Comparison of ENCODE assay signal across 8 mouse cellular contexts in the genomic region with DNA sequence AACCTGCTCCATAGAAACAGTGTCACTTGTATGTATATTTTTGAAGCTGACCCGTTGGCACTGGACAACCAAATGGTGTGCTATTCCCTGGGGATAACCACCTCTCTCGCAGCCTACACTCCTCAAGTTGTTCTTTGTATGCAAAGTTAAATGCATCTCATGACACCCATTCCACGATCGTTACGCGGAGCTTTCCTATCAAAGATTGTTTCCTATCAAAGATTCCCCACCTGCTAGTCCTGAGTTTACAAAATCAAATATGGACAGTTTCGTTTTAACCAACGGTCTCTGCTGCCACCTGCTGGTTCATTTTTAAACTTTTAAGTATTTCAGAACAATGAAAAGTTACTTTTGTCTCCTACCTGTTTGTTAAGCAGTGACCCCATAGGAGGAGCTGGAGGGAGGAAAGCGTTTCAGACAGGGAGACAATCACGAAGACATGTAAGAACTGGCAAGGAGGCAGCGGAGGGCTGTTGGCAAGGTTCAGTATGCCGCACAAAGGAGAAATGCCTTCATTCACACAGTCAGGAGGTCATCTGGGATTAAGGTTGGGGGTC. TPM values are rescaled to one million over a fixed set of nuclear protein-coding genes. Genes with fewer than 3 reads are reported as not detected.
DNase-seq lines count a peak whose midpoint lies in the region; ATAC-seq and TF ChIP-seq lines count a peak whose summit lies in the region.

No protein-coding gene starts in this region.

- H3K9ac ChIP-seq in hindbrain, embryonic 15.5 days = no peak overlapping the region

- peak; percentile 45; the same call in 1 of the 2 replicates for ATAC-seq in hindbrain, embryonic 15.5 days (ENCODE audit: low FRiP score, low read depth)

- no peak for TF ChIP-seq POLR2A in cortical plate, adult 2 months (IDR thresholded peaks at IDR 0.05; ENCODE audit: extremely low read depth, insufficient read depth, low read length)
- TF ChIP-seq POLR2A in lung, adult 2 months (IDR thresholded peaks at IDR 0.05; ENCODE audit: borderline replicate concordance, extremely low read depth, low read depth, low read length) = no peak

- no peak overlapping the region for H3K27ac ChIP-seq in cortical plate, adult 2 months (ENCODE audit: insufficient read depth, low read length)
- H3K27ac ChIP-seq in hindbrain, embryonic 15.5 days (replicated peaks) = no peak overlapping the region

- WGBS in hindbrain, embryonic 15.5 days = 32% methylated on average over 12 of the region's 12 CpGs
- 25% methylated on average over 12 of the region's 12 CpGs for WGBS in lung, adult 2 months

- H3K9me3 ChIP-seq in hindbrain, embryonic 15.5 days = no peaks in the 10 kb centered on the region

- H3K27me3 ChIP-seq in hindbrain, embryonic 15.5 days = no peaks in the 10 kb centered on the region

- peaks cover 1% of the 10 kb centered on the region; the same call in 1 of the 2 replicates for H3K4me1 ChIP-seq in cortical plate, adult 2 months (ENCODE audit: control insufficient read depth, insufficient read depth, low read length)
- H3K4me1 ChIP-seq in hindbrain, embryonic 15.5 days (replicated peaks) = no peaks in the 10 kb centered on the region; the same call in 1 of the 2 replicates
- H3K4me1 ChIP-seq in lung, adult 2 months (ENCODE audit: control insufficient read depth, insufficient read depth, low read length) = no peaks in the 10 kb centered on the region

- no peak overlapping the region for H3K4me3 ChIP-seq in cortical plate, adult 2 months (ENCODE audit: insufficient read depth, low read length)
- H3K4me3 ChIP-seq in hindbrain, embryonic 15.5 days = no peak overlapping the region
- no peak overlapping the region for H3K4me3 ChIP-seq in lung, adult 2 months (replicated peaks; ENCODE audit: extremely low read depth, low read depth, low read length)

- peak; percentile 29; the same call in 1 of the 2 replicates for TF ChIP-seq CTCF in cortical plate, adult 2 months (IDR thresholded peaks at IDR 0.05; ENCODE audit: extremely low read depth, insufficient read depth, low read length)
- TF ChIP-seq CTCF in lung, adult 2 months (IDR thresholded peaks at IDR 0.05; ENCODE audit: insufficient read depth, low read length) = 0 out of 2 replicates have a peak, but pooled peaks have one; percentile 5

- H3K36me3 ChIP-seq in hindbrain, embryonic 15.5 days = no peaks in the 10 kb centered on the region

- H3K4me2 ChIP-seq in hindbrain, embryonic 15.5 days = peak overlapping the region; percentile 30

- DNase-seq in kidney, adult 8-10 months = peak; percentile 20 to 57
- DNase-seq in kidney, adult 18-20 months = no peak
- peak; percentile 36 for DNase-seq in MEL-GATA-1-ER (ENCODE audit: extremely low read depth, low read depth)
- peak; percentile 20 for DNase-seq in lung, adult 2 months
- DNase-seq in retina, postnatal 1 day = peak; percentile 67
- no peak for DNase-seq in ovary, postnatal 10 days (ENCODE audit: low spot score)

RNA-seq across cellular contexts. Expression of a gene that starts 22.4 kb away (rescaled TPM):
- not detected in 2 replicates for polyA plus RNA-seq in cortical plate, adult 2 months (2012; rRNA removed)
- polyA plus RNA-seq in hindbrain, embryonic 15.5 days (2015; fragmentation: Nextera tagmentation; extraction: Ambion mirVana) = not detected in 2 replicates
- 0.18 TPM in 1 of 2 replicates, not detected in the other for polyA plus RNA-seq in lung, adult 2 months (2012; rRNA removed)

Comparison
In these comparisons a context has a peak if more than half of its experiments do, and no peak if none do; other contexts are left out.
1. DNase-seq: peak in kidney, adult 8-10 months (2 of 2), MEL-GATA-1-ER (single experiment), lung, adult 2 months (single experiment) and retina, postnatal 1 day (single experiment); none in kidney, adult 18-20 months (single experiment) and ovary, postnatal 10 days (single experiment).